Mouse (Mus musculus) intestine, postnatal 0 days (tissue): Measurements from ENCODE around the gene Cpn1. TPM values are rescaled to one million over a fixed set of nuclear protein-coding genes. Genes with fewer than 3 reads are reported as not detected.

Experiments used
- ATAC-seq: fragments of 200-750 bp; cut with Nextera tagmentation; 2 replicates; pipeline ENCODE4 v1.8.0; 2017; ENCODE audit warnings: mild to moderate bottlenecking, moderate TSS enrichment, moderate library complexity
- H3K27ac ChIP-seq: fragments of 300-500 bp; sonication (generic); 2 replicates; pipeline ENCODE4 v1.5.1; 2014; ENCODE audit warnings: mild to moderate bottlenecking, low read depth, low read length, moderate library complexity
- H3K27me3 ChIP-seq: fragments of 300-500 bp; sonication (generic); replicated peaks from 2 replicates; pipeline ENCODE4 v1.6.1; 2014; ENCODE audit warnings: low read length, mixed read lengths; ENCODE audit not compliant: control insufficient read depth, insufficient read depth
- H3K36me3 ChIP-seq: fragments of 300-500 bp; sonication (generic); 2 replicates; pipeline ENCODE4 v1.6.1; 2014; ENCODE audit warnings: mild to moderate bottlenecking, moderate library complexity; ENCODE audit not compliant: control insufficient read depth, insufficient read depth
- H3K4me1 ChIP-seq: fragments of 300-500 bp; sonication (generic); replicated peaks from 2 replicates; pipeline ENCODE4 v1.6.1; 2014; ENCODE audit warnings: antibody characterized with exemption, low read length, mixed read lengths; ENCODE audit not compliant: control insufficient read depth, insufficient read depth
- H3K4me2 ChIP-seq: fragments of 300-500 bp; sonication (generic); replicated peaks from 2 replicates; pipeline ENCODE4 v1.6.1; 2014; ENCODE audit warnings: low read depth, mild to moderate bottlenecking, moderate library complexity
- H3K4me3 ChIP-seq: fragments of 300-500 bp; sonication (generic); 2 replicates; pipeline ENCODE4 v1.5.1; 2014; ENCODE audit warnings: low read depth, low read length
- H3K9ac ChIP-seq: fragments of 300-500 bp; sonication (generic); 2 replicates; pipeline ENCODE4 v1.6.1; 2014; ENCODE audit warnings: mild to moderate bottlenecking, low read depth, low read length
- H3K9me3 ChIP-seq: fragments of 300-500 bp; sonication (generic); 2 replicates; pipeline ENCODE4 v1.6.1; 2016; ENCODE audit warnings: mixed run types; ENCODE audit not compliant: control insufficient read depth
- CTCF ChIP-seq: sonication (generic); IDR thresholded peaks from 2 replicates; pipeline ENCODE4 v1.5.1; 2016; ENCODE audit warnings: low read depth, mild to moderate bottlenecking, control low read depth, antibody characterized with exemption, moderate library complexity
- WGBS: fragments of 180-500 bp; shearing (Covaris S2); extraction: QIAGEN DNeasy Blood & Tissue Kit; methylation state at CpG from one replicate; pipeline ENCODE4 v1.1.7; 2014; 5-methylcytosine and 5-hydroxymethylcytosine counted together
- polyA plus RNA-seq: library from polyadenylated mRNA; unstranded; fragments of >200 nt; fragmentation: Nextera tagmentation; extraction: Ambion mirVana; gene quantifications from 2 replicates; pipeline ENCODE4 v1.2.1, GENCODE M21; 2015

Gene Cpn1
- polyA plus RNA-seq, 1 experiment from 2014 or later, result 14.3 TPM

DNA sequence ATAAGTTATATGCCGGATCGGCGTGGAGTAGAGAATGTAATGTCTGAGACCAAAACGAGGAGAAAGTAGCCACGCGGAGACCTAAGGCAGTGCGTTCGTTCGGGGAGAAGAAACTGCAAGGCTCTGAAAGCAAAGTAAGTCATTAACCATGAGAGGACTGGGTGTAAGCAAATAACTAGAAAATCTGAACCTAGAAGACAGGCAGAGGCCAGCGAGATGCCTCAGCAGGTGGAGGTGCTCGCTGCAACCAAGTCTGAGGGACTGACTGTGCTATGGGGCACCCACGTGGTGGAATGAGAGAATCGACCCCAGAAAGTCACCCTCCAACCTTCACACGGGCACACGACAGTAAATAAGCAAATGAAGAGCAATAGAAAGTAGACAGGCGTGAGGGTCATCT, 43.3 kb downstream of the Cpn1 start:
- Histone ChIP-seq H3K27ac (no peak overlapping the region), H3K27me3 (no peaks in the 10 kb centered on the region), H3K9ac (no peak overlapping the region), H3K9me3 (no peaks in the 10 kb centered on the region), H3K4me2 (0 out of 2 replicates have a peak overlapping the region, but pooled peaks have one; percentile 21), H3K36me3 (no peaks in the 10 kb centered on the region), H3K4me3 (no peak overlapping the region), H3K4me1 (no peaks in the 10 kb centered on the region; the same call in 1 of the 2 replicates)
- 56% methylated on average over 16 of the region's 16 CpGs for WGBS
- TF ChIP-seq CTCF, result no peak
- ATAC-seq, result no peak

GRCm38 (mm10) chr19:43939769-43940689, 46.3 kb downstream of the Cpn1 start, which contains the start of gene Dnmbp:
Dnmbp (minus strand) TSS chr19:43940191.
- Histone ChIP-seq H3K9me3 (no peaks in the 10 kb centered on the region), H3K27me3 (no peaks in the 10 kb centered on the region), H3K27ac (peak within 1 kb of the TSS; percentile 74), H3K4me1 (no peaks in the 10 kb centered on the region; the same call in 1 of the 2 replicates), H3K36me3 (no peaks in the 10 kb centered on the region), H3K9ac (peak within 1 kb of the TSS; percentile 83), H3K4me2 (peak within 1 kb of the TSS; percentile 93), H3K4me3 (peak within 1 kb of the TSS; percentile 75)
- ATAC-seq, result peak; percentile 91
- peak; percentile 89 for TF ChIP-seq CTCF
- 3% methylated on average over 79 of the region's 94 CpGs for WGBS

DNA sequence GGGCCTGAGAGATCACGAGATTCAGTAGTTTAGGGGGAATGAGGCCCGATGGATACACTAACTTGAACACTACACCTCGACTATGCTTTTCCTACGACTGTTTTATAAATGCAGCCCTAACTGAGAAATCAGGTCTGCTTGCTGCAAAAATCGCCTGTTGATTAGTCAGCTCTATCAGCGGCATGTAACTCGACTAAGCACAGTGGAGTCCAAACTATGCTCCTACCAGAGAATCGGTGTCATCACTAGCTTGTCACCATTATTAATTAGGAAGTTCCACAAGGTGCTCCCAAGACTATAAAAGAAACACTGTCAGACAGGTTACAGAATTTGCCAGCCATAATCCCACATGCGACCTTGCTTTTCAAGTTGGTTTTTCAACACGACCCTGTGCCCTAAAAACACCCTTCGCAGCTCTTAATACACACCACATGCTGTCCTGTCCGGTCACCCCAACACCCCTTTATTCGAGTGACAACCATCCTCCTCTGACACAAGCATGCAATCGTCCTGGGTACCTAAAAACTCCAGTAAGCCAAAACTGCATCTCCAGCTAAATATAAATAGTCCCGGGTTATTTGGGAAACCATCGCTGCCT, 47.1 kb downstream of the Cpn1 start:
- H3K36me3 ChIP-seq, result no peaks in the 10 kb centered on the region
- H3K27ac ChIP-seq, result peak overlapping the region; percentile 74; the same call in 1 of the 2 replicates
- peak overlapping the region; percentile 83 for H3K9ac ChIP-seq
- H3K4me3 ChIP-seq, result peak overlapping the region; percentile 75
- ATAC-seq, result no peak
- no peaks in the 10 kb centered on the region; the same call in 1 of the 2 replicates for H3K4me1 ChIP-seq
- no peaks in the 10 kb centered on the region for H3K27me3 ChIP-seq
- H3K4me2 ChIP-seq, result peak overlapping the region; percentile 93
- no peaks in the 10 kb centered on the region for H3K9me3 ChIP-seq
- TF ChIP-seq CTCF, result no peak
- WGBS, result 14% methylated on average over 16 of the region's 16 CpGs

GRCm38 (mm10) chr19:43938355-43938754, 48.0 kb downstream of the Cpn1 start:
- no peak for ATAC-seq
- H3K27ac ChIP-seq, result no peak overlapping the region

GRCm38 (mm10) chr19:43930926-43931325, 55.4 kb downstream of the Cpn1 start:
- Histone ChIP-seq H3K4me2 (no peak overlapping the region), H3K4me3 (no peak overlapping the region), H3K9me3 (no peaks in the 10 kb centered on the region), H3K36me3 (no peaks in the 10 kb centered on the region), H3K27ac (no peak overlapping the region), H3K9ac (no peak overlapping the region), H3K4me1 (no peaks in the 10 kb centered on the region), H3K27me3 (no peaks in the 10 kb centered on the region)
- 94% methylated on average over 6 of the region's 6 CpGs for WGBS
- no peak for ATAC-seq
- no peak for TF ChIP-seq CTCF

More at GRCm38 (mm10) chr19:43938355-43938754, 48.0 kb downstream of the Cpn1 start:
- H3K9ac ChIP-seq, result 0 out of 2 replicates have a peak overlapping the region, but pooled peaks have one; percentile 8
- 21% methylated on average over 11 of the region's 11 CpGs for WGBS
- H3K36me3 ChIP-seq, result no peaks in the 10 kb centered on the region
- no peaks in the 10 kb centered on the region for H3K27me3 ChIP-seq
- no peak overlapping the region; the same call in 1 of the 2 replicates for H3K4me3 ChIP-seq
- H3K9me3 ChIP-seq, result no peaks in the 10 kb centered on the region
- H3K4me2 ChIP-seq, result peak overlapping the region; percentile 93
- no peaks in the 10 kb centered on the region; the same call in 1 of the 2 replicates for H3K4me1 ChIP-seq
- TF ChIP-seq CTCF, result no peak

DNA sequence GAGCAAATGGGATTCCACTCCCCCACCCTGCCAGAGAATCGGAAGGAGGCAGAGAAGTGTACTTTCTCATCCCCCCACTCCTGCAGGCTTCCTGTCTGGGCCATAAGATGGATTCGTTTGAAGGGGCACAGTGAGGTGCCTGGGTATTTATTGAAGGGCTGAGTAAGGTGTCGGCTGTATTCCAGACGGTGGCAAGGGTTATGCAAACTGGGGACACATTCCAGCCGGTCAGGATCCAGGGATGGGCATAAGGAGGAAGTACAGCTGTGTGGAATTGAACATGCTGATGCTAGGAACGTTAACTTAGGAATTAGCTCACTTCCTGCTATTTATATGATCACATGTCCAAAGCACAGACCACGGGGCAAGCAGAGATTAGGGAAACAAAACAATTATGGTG, 56.0 kb downstream of the Cpn1 start:
- no peak for TF ChIP-seq CTCF
- 15% methylated on average over 7 of the region's 7 CpGs for WGBS
- Histone ChIP-seq H3K36me3 (no peaks in the 10 kb centered on the region), H3K4me1 (no peaks in the 10 kb centered on the region), H3K9me3 (no peaks in the 10 kb centered on the region), H3K27ac (no peak overlapping the region), H3K4me2 (no peak overlapping the region), H3K4me3 (no peak overlapping the region), H3K9ac (no peak overlapping the region), H3K27me3 (no peaks in the 10 kb centered on the region)
- ATAC-seq, result peak; percentile 78
